Mouse (Mus musculus) lung, adult 18-20 months (tissue): ENCODE data around the gene Dnajb1.
A peak's percentile ranks its signal among the peaks of the same experiment; 100 is the strongest.

Experiments
- DNase-seq, 2 experiments: peaks; one replicate each; pipeline ENCODE4 v3.0.0; 2022; ENCODE audit warnings: mixed read lengths in 2 of 2

Gene Dnajb1

GRCm38 (mm10) chr8:83656484-83657246, 48.7 kb downstream of the Dnajb1 start:
- peak in 1 of 2 experiments; percentile 66 for DNase-seq

GRCm38 (mm10) chr8:83660545-83660944, 52.6 kb downstream of the Dnajb1 start:
- DNase-seq: no peak

GRCm38 (mm10) chr8:83660995-83661680, 53.1 kb downstream of the Dnajb1 start:
- DNase-seq: peak; percentile 41 to 43
